Mouse (Mus musculus): ENCODE results near the gene Lnx1.

- no peak for TF ChIP-seq EP300 (IDR thresholded peaks at IDR 0.05)
- no peak for TF ChIP-seq CTCF (IDR thresholded peaks at IDR 0.05)
Observed at GRCm38 (mm10) chr5:74699673-74700072, 3.0 kb downstream of the Lnx1 start.

Data from lung, postnatal 0 days (tissue).